Mouse (Mus musculus): ENCODE data around the gene Efhd2. TPM values are rescaled to one million over a fixed set of nuclear protein-coding genes. Genes with fewer than 3 reads are reported as not detected.

Efhd2 gene
- polyA plus RNA-seq (2012; rRNA removed) = 57.7 and 60.8 TPM in 2 replicates

DNA sequence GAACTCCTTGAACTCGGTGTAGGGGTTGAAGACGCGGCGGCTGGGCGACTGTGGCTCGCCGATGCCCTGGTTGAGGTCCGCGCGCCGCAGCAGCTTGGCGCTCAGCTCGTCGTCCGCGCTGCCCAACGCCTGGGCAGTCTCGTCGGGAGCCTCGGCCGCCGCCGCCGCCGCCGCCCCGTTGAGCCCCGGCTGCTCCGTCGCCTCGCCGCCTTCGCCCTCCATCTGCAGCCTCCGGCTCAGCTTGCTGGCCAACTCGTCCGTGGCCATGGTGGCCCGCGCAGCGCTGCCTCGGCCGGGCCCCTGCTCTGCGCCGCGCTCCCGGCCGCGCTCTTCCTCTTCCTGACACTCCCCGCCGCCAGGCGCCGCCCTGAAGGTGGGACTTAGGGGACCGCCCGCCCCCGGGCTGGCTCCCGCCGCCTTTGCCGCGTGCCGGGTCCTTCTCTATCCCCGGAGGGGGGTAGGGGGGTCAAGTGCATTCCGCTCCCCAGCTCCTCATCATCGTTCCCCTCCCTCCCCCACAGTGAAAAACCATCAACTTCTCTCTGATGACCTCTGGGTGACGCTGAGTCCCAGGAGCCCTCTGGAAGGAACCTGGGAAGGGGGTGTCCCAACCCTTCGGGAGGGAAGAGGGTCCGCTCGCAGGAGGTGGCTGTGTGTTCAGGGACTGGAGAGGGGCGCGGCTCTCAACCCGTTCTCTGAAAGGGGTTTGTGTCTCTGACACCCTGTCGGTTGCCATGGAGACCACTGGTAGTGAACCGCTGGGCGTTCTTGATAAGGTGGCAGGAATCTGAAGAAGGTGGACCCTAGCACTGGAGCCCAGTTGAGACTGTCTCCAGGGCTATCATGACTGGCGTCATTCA, at the start of gene Efhd2:
Gene Efhd2, minus strand, starts transcription at position 320 of the 860 bp plus-strand sequence.

DNA sequence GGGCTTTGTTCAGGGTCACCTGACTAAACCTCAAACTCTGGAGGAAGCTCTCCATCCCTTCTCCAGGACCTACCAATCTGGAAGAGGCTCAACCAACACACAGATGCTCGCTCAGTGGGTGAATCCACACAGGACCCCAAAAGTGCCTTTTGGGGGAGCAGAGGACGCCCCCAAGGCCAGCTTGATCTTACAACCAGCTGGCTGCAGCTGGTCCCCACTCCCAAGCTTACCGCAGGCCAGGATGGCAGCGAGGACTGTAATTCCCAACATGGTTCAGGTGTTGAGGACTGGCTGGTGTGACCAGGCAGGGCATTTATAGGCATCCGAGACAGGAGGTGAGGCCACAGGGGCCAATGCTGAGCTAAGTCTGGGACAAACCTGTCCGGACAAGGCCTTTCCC, 28.7 kb downstream of the Efhd2 start, which contains the start of gene Ctrc:
Gene Ctrc, minus strand, starts transcription at position 361 of the 400 bp plus-strand sequence.

DNA sequence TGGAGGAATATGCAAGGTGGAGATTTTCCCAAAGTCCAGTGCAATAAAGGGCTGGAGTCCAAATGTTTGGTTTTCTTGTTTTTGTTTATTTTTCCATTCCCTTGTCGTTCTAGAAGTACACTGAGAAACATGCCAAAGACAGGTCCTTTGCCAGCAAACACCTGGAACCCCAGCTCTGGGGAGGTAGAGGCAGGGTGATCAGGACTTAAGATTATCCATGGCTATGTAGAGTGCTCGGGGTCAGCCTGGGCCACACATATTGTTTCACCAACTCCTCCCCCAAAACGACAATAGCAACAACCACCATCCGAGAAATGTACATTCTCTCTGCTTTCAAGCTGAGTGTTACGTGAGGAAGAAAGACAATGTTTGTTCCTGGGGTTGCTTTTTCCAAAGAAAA, 48.7 kb downstream of the Efhd2 start, which contains the start of gene Cela2a:
Gene Cela2a, minus strand, starts transcription at position 101 of the 400 bp plus-strand sequence.

Other genes starting within 250 kb of the Efhd2 start
- gene Plekhm2, start 210.0 kb downstream of the Efhd2 start, polyA plus RNA-seq (2012; rRNA removed) = 43.2 and 46.7 TPM in 2 replicates
- gene Rsc1a1, start 189.3 kb downstream of the Efhd2 start, polyA plus RNA-seq (2012; rRNA removed) = 3.3 and 5.3 TPM in 2 replicates
- 14.8 and 16.4 TPM in 2 replicates for gene Ddi2, start 151.5 kb downstream of the Efhd2 start, polyA plus RNA-seq (2012; rRNA removed)
- 0.08 TPM in 1 of 2 replicates, not detected in the other for gene Agmat, start 128.2 kb downstream of the Efhd2 start, polyA plus RNA-seq (2012; rRNA removed)
- gene Dnajc16, start 84.0 kb downstream of the Efhd2 start, polyA plus RNA-seq (2012; rRNA removed) = 16.0 and 16.2 TPM in 2 replicates
- 23.8 and 24.5 TPM in 2 replicates for gene Casp9, start 81.3 kb downstream of the Efhd2 start, polyA plus RNA-seq (2012; rRNA removed)
- 0.06 TPM in 1 of 2 replicates, not detected in the other for gene Cela2a, start 48.8 kb downstream of the Efhd2 start, polyA plus RNA-seq (2012; rRNA removed)
- gene Ctrc, start 28.6 kb downstream of the Efhd2 start, polyA plus RNA-seq (2012; rRNA removed) = 0.07 and 0.15 TPM in 2 replicates
- gene Fhad1, start 140.2 kb upstream of the Efhd2 start, polyA plus RNA-seq (2012; rRNA removed) = 2.9 and 3.2 TPM in 2 replicates
- gene Tmem51, start 209.4 kb upstream of the Efhd2 start, polyA plus RNA-seq (2012; rRNA removed) = 4.3 and 6.1 TPM in 2 replicates